Mouse (Mus musculus): ENCODE results near the gene Cct2.
"Not testable (repeated sequence)": the region's sequence is repeated elsewhere in the genome, so short reads cannot be mapped to it uniquely, and the experiment has no call there.

The Cct2 gene

DNA sequence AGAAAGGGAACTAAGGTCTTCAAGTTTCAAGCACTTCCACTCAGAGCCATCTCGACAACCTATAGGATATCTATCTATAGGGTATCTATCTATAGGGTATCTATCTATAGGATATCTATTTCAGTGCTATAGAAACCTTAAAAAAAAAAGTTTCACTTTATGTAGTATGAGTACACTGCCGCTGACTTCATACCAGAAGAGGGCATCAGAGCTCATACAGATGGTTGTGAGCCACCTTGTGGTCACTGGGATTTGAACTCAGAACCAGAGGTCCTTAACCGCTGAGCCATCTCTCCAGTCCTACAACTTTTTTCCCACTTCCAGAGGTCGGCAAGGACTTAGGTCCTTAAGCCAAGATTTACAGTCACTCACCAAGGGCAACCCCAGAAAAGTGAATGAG is 7.9 kb downstream of the Cct2 start:
- no peak for DNase-seq (ENCODE audit: extremely low spot score)

DNA sequence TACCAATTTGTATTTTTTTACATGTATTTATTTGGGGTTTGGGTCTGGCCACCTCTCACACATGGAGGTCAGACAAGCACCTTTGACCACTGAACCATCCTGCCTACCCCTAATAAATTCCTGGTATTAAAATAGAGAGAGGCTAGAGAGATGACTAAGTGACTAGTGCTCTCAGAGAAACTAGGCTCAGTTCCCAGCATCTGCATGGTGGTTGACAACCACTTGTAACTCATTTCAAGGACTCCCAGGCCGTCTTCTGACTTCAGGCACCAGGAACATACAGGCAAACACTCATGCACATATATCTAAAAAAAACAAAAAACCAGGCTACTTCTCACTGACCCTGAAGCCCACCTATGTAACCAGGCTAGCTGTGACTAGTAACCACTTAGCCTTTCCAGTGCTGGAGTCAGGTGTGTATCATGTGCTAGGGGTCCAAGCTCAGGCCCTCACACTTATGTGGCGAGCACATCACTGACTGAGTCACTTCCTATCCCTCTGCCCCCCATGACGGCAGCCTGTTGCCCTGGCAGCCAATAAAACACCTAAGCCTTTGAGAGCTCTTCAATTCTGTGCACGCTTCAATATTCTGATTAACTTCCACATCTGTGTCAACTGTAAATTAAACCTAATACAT is 13.5 kb downstream of the Cct2 start:
- no peak for DNase-seq (ENCODE audit: extremely low spot score)

DNA sequence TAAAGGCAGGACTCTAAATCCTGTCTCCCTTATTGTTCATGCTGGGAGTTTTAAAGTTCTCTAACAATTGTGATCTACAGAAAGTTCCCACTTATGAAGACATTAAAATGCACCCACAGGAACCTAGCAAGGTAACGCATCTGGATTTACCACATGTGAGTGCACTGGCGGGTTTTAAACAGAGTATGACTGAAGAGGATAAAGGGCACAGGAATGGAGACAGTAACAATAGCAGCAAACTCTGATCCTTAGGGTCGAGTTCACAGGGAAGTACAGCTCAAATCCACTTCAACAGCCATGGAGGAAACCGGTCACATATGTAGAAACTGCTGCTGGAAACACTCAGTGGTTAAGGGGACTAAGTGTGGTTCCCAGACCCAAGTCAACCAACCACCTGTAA is 14.4 kb downstream of the Cct2 start:
- no peak for DNase-seq (ENCODE audit: extremely low spot score)

DNA sequence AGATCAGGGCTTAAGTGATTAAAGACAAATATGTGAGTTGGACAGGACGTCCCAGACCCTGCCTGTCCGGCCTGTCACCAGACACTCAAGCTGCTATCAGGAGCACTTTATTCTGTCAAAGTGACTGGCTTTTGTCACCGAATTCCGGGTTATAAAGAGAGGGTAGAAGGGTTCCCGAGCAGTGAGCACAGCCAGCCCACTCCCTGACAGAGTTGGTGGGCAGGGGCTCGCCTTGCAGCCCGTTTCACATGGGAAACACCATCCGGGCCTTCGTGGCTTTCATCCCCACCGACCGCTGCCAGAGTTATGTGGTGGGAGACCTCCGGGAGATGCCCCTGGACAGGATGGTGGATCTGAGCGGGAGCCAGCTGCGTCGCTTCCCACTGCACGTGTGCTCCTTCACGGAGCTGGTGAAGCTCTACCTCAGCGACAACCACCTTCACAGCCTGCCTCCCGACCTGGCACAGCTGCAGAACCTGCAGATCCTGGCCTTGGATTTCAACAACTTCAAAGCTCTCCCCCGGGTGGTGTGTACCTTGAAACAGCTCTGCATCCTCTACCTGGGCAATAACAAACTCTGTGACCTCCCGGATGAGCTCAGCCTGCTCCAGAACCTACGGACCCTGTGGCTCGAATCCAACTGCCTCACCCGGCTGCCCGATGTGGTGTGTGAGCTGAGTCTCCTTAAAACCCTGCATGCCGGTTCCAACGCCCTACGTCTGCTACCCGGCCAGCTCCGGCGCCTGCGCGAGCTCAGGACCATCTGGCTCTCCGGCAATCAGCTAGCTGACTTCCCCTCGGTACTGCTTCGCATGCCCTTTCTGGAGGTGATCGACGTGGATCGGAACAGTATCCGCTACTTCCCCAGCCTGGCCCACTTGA is 18.2 kb downstream of the Cct2 start, which contains the start of gene Lrrc10:
Gene Lrrc10 (plus strand): TSS at position 167 of the 882 bp plus-strand sequence.
- no peak for DNase-seq (ENCODE audit: extremely low spot score)

DNA sequence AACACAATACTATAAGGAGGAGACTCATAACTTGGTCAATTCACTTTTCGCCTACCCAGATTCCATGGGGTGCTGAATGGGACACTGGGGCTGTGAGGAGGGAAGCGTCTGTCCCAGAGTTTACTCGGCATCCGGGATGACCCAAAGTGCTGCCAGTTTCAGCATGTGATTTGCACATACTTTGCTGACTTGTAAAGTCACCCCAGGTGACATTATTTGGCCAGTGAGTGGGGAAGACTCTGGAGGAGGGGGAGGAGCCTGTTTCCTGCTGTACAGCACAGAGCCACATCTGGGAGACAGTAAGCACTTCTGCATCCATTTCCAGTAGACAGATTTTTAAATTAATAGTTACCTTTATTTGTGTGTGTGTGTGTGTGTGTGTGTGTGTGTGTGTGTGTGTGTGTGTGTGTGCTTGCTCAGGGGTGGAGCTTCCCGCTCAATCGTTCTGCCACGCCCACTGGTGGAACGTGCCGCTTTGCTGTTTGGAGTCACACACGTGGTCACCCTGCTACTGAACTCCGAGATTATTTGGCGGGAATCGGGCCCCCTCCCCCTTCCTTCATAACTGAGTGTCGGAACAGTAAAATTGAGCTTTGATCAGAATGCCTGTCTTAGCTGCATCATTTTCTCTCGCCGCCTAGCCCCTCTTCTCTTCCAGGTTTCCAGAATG is 20.0 kb downstream of the Cct2 start:
- not testable (repeated sequence) for DNase-seq (ENCODE audit: extremely low spot score)

DNA sequence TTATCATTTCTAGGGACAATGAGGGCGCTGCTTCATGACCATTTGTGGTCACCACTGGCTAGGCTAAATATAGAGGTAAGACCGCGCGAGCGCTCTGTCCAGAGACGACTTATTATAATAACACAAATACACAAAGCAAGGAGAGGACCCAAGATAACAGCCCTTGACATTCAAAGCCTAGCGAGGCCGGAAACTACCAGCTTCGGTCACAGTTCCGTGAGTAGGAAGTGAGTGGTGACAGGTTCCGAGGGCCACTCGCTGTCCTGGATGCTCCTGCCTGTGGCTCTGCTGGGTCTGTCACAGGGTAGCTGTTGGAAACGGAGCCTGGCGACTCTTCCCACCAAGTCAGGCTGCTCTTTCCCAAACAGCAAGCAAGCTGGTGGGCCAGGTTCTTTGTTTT is 21.3 kb downstream of the Cct2 start:
- no peak for DNase-seq (ENCODE audit: extremely low spot score)

DNA sequence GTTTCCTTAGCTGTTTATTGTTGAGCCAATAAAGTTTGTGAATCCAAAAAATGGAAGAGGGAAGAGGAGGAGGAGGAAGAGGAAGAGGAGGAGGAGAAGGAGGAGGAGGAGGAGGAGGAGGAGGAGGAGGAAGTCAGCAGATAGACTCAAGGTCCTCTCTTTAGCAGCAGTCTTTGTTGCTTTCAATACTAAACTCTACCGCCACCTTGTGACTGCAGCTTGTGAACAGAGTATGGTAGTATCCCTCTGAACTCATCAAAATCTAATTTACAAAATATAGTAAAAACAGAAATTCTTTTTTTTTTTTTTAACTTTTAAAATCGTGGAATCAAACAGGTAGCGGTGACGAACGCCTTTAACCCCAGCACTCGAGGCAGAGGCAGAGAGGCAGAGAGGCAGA is 23.3 kb downstream of the Cct2 start:
- DNase-seq (ENCODE audit: extremely low spot score) = no peak

DNA sequence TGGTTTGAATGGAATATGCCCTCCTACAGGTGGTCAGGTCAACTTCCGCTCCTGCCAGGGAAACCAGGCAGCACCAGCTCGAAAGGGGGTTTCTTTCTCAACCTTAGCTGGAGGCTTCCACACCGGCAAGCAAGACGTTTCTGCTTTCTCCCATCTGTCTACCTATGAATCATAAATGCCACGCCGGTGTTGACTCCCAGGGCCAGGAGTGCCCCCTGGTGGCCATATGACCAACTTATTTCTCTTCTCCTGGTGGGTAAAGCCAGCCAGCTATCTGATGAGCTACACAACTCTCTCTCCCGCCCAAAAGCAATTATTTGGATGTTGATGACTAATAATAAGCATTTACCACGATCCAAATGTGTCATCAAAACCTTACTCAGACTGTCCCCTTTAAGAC is 29.8 kb downstream of the Cct2 start:
- DNase-seq (ENCODE audit: extremely low spot score) = peak; percentile 76

DNA sequence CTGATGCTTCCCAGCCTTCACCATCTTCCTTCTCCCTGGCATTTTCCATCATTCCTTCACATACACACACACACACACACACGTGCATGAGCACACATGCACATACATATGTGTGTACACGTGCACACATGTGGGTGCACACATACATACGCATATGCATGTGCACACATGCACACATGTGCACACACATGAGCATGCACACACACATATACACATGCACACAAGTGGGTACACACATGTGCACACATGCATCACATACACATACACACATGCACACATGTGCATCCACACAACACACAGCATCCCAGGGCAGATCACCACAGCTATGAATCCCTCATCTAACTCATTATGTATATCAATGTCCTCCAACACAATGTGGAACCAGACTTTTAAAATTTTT is 32.5 kb downstream of the Cct2 start:
- no peak for DNase-seq (ENCODE audit: extremely low spot score)

DNA sequence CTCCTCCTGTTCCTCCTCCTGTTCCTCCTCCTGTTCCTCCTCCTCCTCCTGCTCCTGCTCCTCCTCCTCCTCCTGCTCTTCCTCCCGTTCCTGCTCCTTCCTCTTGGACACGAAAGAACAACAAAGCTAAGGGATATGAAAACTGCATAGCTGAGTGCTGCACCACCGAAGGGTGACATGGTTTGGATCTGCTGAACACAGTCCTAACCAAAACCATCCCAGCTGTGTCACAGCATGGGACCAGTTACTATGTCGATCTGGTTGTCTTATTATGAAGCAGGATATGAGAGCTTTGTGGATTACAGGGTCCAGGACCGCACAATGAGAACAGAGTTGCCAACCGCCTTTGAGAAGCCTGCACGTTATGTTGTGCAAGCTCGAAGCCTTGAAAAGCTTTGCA is 37.4 kb downstream of the Cct2 start:
- no peak for DNase-seq (ENCODE audit: extremely low spot score)

DNA sequence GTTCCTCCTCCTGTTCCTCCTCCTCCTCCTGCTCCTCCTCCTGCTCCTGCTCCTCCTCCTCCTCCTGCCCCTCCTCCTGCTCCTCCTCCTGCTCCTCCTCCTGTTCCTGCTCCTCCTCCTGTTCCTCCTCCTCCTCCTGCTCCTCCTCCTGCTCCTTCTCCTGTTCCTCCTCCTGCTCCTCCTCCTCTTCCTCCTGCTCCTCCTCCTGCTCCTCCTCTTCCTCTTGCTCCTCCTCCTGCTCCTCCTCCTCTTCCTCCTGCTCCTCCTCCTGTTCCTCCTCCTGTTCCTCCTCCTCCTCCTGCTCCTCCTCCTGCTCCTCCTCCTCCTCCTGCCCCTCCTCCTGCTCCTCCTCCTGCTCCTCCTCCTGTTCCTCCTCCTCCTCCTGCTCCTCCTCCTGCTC is 37.8 kb downstream of the Cct2 start:
- not testable (repeated sequence) for DNase-seq (ENCODE audit: extremely low spot score)

DNA sequence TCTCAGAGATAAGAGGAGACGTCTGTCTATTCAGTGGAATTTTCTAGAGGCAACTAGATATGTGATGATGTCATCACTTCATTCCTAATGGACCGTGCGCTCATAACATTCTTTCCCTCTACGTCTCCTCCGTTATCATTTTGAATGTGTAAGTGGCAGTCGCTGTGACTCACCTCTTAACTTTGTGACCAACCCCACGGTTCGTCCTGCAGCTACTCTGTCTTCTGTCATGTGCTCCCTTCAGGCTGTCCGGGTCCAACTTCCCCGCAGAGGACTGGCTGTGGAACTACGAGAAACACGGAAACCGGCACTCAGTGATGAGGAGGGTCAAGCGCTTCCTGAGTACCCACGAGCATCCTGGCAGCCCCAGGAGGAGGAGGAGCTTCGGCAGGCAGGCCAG is 39.9 kb downstream of the Cct2 start:
- DNase-seq (ENCODE audit: extremely low spot score) = no peak

DNA sequence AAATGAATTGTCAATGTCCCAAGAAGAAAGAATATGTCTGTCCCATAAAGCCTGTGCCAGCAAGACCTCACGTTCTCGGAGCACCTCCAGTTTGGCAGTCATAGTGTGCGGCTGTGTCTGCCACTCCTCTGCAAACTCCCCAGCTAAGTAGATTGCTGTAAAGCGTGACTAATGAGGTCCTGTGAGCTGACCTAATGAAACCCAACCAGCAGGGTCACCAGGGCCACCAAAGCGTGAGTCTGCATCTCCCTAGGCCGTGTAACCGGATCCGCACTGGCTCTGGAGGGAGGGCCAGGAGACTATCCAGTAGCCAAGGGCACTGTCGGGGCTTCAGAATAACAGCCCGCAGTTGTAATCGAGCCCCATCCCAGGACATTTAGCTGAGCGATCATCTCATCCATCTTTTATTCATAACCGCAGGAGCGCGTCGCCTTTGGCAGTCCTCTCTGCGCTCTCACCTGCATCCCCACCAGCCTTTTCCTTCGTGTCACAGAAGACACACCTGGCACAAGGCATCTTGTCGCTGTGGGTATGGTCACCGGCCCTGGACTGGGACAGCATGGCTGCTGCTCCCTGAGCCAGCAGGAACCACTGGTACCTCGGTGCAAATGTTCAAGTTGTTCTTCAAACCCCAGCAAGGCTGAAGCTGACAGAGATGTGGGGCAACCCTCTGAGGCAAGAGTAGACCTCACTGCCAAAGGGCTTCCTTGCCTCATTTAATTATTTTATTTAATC is 42.4 kb downstream of the Cct2 start:
- peak; percentile 80 for DNase-seq (ENCODE audit: extremely low spot score)

DNA sequence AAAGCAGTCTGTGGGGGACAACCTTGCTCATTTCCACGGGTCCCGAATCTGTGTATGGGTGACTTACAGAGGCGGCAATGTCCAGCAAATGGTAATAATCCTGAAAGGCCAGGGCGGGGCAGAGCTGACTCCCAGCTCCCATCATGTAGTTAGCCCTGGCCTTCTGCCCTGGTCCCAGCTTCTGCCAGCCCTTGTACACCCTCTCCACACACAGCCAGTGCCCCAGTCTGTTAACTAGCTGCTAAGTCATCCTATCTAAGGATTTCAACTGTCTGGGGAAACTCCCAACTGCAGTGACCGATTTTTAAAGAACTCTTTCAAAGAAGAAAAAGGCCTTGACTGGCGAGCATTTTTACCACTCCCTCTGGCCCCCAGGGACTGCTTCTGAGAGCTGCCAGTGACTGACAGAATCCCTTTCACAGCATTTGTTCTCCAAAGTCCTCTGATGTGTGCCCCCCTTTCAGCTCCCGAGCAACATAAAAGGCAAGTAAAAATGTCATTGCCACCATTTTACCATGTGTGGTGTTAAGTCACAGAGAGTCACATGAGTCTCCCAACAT is 45.3 kb downstream of the Cct2 start:
- DNase-seq (ENCODE audit: extremely low spot score) = no peak

DNA sequence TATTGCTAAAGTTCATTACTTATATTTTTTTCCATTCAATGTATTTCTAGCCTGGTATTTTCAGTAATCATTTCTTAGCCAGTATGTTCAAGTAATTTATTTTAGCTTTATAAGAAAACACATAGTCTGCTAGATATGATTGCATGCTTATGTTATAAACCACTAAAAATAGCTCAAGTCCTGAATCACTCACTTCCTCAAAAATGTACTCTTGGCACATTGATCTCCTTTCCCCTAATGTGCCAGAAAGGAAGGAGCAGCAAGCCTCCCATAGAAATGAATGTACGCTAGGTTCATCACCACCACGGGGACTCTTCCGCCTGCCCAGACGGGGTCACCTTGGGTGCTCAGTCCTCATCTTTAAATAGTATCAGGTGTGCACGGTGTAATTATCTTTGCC is 49.0 kb downstream of the Cct2 start:
- DNase-seq (ENCODE audit: extremely low spot score) = no peak

DNA sequence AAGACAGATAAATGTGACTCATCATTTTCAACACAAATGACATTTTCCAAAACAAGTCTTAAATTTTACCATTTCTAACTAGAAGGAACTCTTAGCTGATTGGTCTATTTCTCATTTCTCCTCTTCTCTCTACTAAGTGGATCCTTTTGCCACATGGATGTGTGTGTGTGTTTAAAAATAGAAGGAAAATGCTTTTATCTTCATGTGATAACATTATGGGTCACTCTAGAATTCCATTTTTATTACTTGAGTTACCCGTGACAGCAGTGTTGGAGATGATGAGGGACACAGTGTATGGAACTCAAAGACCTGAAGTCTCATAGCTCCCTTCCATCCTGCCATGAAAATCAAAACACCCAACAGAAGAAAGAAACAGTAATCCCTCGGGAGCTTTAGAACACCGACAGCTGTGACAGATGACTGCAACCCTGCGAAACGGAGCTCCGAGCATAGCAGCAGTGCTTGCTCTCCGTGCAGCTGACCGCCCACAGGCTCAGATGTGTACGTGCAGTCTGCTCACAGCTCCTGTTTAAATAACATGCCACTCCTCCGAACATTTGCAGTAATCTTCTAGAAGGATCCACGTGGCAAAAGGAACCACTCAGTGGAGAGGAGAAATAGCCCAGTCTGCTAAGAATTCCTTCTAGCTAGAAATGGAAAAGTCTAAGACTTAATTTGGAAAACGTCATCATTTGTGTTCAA is 49.8 kb downstream of the Cct2 start:
- peak; percentile 40 for DNase-seq (ENCODE audit: extremely low spot score)

DNA sequence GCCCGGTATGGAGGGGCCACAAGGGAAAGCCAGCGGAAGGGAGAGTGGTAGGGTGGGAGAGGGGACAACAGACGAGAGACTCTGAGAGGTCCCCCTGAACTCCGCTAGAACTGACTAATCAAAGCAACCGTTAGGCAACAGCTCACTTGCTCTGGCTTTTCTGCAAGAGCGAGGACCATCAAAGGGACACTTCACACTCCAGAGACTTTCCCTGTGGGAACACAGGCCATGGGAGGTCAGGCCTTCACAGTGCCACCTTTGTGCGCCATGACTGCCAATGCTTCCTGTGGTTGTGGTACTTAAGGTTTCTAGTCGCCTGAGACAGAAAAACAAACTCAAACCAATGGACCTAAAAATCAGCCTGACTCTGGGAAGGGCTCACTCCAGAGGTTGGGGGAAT is 52.6 kb downstream of the Cct2 start:
- no peak for DNase-seq (ENCODE audit: extremely low spot score)

DNA sequence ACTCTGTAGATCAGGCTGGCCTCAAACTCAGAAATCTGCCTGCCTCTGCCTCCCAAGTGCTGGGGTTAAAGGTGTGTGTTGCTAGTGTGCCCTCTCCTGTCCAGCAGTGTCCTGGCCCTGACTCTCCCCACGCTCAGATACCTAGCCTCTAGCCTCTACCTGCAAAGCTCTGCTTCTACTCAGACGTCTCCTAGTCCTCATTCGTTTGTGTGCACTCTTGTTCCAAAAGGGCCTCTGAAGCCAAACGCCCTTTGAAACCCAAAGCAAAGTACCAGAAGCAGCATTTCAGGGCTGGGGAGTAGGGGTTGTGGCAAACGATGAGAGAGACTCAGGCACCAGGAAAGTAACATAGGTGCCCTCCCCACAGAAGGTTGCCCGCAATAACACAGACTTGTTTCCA is 53.9 kb downstream of the Cct2 start:
- DNase-seq (ENCODE audit: extremely low spot score) = no peak

DNA sequence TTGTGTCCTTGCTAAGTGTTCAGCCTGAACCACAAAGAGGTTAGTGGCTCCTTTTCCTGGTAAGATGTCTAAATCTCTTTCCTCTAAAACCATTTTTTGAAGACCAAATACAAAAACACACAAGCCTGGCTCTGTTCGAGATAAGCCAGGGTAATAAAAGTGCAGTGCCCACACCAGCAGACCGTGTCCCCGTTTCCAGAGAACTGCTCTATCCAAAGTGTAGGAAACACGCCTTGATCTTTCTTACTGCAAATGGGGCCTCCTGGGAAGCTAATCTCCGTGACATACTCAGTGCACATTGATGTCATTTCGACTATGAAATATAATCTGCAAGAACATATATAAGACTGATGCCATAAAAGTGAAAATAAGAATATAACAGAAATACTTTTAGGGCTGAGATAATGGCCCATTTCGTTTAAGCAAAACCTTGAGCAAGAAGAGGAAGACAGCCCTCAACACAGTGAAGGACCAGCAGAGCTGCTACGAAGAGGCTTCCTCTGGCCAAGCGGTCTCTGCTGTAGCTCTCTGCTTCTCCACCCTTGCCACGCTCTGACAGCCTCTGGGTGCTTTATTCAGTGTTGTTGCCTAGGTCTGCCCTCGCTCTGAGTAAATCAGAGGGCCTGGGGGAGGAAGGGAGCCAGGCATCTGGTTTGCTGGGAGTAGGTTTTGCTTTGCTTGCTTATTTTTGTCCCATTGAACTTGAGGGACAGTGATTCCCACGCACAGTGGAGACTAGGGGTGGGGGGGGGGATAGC is 57.7 kb downstream of the Cct2 start:
- DNase-seq (ENCODE audit: extremely low spot score) = no peak

DNA sequence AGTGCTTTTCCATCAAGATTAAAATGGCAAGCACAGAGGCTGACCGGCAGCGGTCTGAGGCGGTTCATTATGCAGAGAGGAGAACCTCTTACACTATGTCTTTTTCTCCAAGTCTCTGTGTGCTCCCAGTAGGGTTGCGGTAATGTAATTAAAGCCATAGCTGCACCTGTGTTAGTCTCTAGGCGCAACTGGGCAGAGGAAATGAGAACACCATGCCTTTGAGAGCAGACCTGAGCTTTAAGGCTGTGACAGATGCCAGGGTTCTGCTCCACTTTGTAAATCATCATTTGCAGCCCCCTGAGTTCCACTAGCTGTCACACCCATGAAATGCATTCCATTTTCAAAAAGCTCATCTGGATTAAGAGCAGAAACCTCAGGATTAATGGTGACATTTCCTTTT is 58.9 kb downstream of the Cct2 start:
- no peak for DNase-seq (ENCODE audit: extremely low spot score)
